Mouse (Mus musculus): ENCODE measurements at regions not wholly inside any gene's neighbourhood (a gene's known extent, or its start where the extent isn't known, plus 50 kb on each side); places are given as distances from the start of the nearest gene placed in this dataset.

DNA sequence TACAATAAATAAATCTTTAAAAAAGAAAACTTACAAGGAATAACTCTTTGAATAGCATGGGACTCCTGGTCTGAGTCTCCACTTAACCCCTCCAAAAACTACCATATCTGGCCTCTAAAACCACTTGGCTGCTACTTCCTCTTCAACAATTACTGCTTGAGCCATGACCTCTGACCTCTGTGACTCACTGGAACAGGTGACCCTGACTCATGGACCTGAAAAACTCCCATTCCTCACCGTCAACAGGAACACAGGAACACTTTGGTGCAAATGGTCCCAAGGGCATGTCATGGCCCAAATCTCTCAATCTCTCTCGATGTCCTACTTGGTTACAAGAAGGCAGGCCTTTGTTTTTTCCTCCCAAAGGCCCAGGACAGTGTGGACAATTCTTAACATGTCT is 145.1 kb downstream of the Basp1 start:
- H3K4me1 ChIP-seq (ENCODE audit: control insufficient read depth, insufficient read depth, low read length): 0 out of 2 replicates have a peak, but pooled peaks cover 1% of the 10 kb centered on the region

DNA sequence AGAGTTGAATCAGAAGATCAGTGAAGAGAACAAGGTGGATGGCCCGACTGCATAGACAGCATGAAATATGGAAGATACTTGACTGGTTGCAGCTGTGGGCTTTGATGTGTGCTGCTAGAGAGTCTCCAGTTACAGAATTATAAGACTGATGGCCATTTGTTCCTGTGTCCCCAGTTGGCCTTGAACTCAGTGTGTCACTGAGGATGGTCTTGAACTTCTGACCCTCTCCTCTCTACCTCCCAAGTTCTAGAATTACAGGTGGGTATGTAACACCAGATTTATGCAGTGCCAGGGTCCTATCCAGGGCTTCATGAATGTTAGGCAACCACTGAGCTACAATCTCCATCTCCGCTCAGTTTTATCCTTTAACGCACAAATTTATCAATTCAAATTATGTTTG is 146.1 kb downstream of the Basp1 start:
- Histone ChIP-seq H3K4me3 (ENCODE audit: insufficient read depth, low read length) (no peak overlapping the region), H3K4me1 (ENCODE audit: control insufficient read depth, insufficient read depth, low read length) (0 out of 2 replicates have a peak, but pooled peaks cover 1% of the 10 kb centered on the region), H3K27ac (ENCODE audit: insufficient read depth, low read length) (no peak overlapping the region)
- TF ChIP-seq CTCF (IDR thresholded peaks at IDR 0.05; ENCODE audit: extremely low read depth, insufficient read depth, low read length): no peak
- TF ChIP-seq POLR2A (IDR thresholded peaks at IDR 0.05; ENCODE audit: extremely low read depth, insufficient read depth, low read length): no peak

More for the DNA sequence above, 145.1 kb downstream of the Basp1 start:
- Histone ChIP-seq H3K27ac (ENCODE audit: insufficient read depth, low read length) (no peak overlapping the region), H3K4me3 (ENCODE audit: insufficient read depth, low read length) (no peak overlapping the region)
- TF ChIP-seq CTCF (IDR thresholded peaks at IDR 0.05; ENCODE audit: extremely low read depth, insufficient read depth, low read length) (no peak), POLR2A (IDR thresholded peaks at IDR 0.05; ENCODE audit: extremely low read depth, insufficient read depth, low read length) (no peak)

DNA sequence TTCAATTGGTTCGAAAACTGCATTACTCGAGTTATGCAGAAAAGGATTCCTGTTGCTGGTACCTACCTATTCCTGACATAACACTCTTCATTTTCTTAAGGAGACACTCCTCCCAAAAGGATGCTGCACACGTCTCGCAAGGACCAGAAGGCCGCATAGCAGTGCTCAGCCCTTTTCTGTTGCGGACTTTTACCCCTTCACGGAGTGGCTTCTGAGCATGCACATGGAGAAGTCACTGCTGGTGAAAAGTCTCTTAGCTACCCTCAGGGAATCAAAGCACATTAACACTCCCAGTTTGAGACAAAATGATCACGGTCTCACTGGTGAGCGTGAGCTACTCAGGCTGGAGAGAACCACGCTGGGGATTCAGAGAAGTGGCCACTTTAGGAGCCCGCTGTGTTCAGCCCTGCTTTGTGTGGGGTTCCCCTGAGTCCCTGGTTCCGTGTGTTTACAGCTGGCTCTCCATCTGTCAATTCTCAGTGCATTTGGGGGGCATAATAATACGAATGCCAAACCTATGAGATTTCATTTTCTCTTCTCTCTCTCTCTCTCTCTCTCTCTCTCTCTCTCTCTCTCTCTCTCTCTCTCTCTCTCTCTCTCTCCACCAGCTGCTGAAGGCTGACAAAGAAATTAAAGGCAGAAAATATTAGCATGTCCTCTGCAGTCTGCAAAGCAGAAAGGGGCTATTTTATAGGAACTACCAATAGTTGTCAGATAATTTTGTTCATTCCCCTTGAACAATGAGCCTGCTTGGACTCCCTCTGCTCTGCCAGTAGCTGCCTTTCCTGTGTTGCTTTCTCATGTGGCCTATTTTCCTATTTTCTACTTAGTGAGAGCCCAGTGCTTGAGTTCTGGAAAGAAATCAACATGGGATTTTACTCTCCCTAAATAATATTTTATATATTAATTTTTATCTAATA is 160.7 kb downstream of the Basp1 start:
- H3K4me3 ChIP-seq (ENCODE audit: insufficient read depth, low read length): no peak overlapping the region
- TF ChIP-seq POLR2A (IDR thresholded peaks at IDR 0.05; ENCODE audit: extremely low read depth, insufficient read depth, low read length): no peak
- TF ChIP-seq CTCF (IDR thresholded peaks at IDR 0.05; ENCODE audit: extremely low read depth, insufficient read depth, low read length): no peak
- no peaks in the 10 kb centered on the region for H3K4me1 ChIP-seq (ENCODE audit: control insufficient read depth, insufficient read depth, low read length)
- H3K27ac ChIP-seq (ENCODE audit: insufficient read depth, low read length): no peak overlapping the region

DNA sequence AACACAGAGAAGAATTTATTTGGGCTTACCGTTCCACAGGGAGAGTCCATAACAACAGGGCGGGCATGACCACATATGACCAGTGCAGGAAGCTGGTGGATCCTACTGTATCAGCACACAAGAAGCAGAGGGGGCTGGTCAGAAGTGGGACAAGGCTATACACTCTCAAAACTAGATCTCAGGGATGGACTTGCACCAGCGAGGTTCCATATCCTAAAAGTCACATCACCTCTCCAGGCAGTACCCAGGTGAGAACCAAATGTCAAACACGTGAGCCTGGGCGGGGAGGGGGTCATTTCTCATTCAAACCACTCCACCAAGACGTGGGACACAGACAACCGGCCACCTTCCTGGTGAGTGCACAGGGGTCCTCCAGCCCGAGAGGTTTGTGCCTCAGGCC is 167.9 kb downstream of the Basp1 start:
- Histone ChIP-seq H3K27ac (ENCODE audit: insufficient read depth, low read length) (no peak overlapping the region), H3K4me1 (ENCODE audit: control insufficient read depth, insufficient read depth, low read length) (no peaks in the 10 kb centered on the region), H3K4me3 (ENCODE audit: insufficient read depth, low read length) (no peak overlapping the region)
- TF ChIP-seq POLR2A (IDR thresholded peaks at IDR 0.05; ENCODE audit: extremely low read depth, insufficient read depth, low read length) (no peak), CTCF (IDR thresholded peaks at IDR 0.05; ENCODE audit: extremely low read depth, insufficient read depth, low read length) (no peak)

DNA sequence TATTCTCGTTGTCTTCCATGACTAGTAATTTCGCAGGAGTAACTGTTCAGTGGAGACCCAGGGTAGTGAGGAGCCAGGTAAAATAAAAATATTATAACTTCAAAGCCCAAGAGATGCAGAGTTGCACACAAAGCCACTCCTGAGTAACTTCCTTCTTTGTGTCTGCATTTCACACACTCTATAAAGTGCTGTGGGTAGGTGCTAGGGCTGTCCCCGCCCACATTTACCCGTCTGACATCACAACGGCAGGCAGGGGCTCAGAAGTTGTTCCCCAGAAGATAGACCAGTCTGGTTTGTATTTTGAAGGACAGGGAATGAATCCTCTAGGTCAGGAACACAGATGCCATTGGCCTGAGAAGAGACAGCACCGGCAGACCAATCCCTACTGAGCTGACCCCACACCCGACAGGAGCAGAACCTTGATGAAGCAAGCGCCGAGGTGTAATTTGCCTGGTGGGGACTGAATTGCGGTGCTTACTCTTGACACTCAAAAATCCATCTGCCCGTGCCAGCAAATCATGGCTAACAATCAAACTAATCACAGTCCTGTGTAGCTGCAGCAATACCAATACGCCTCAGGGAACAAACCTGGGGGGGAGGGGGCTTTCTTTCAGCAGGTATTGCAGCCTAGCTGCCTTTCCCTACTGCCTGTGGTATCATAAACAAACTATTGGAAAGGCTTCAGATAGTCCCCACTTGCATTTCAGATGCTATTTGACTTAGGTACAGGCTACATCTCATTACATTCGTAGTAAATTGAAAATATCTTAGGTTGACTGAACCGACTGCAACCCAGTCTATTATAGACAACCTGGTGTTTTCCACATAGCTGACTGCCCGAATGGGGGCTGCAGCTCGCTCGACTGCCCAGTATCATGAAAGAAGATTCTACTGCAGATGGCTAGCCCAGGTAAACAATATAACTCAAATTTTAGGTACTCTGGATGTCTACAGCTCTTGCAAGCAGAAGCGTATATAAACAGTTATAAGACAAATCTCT is 175.6 kb downstream of the Basp1 start:
- Histone ChIP-seq H3K27ac (ENCODE audit: insufficient read depth, low read length) (no peak overlapping the region), H3K4me3 (ENCODE audit: insufficient read depth, low read length) (no peak overlapping the region), H3K4me1 (ENCODE audit: control insufficient read depth, insufficient read depth, low read length) (no peaks in the 10 kb centered on the region)
- TF ChIP-seq CTCF (IDR thresholded peaks at IDR 0.05; ENCODE audit: extremely low read depth, insufficient read depth, low read length) (no peak), POLR2A (IDR thresholded peaks at IDR 0.05; ENCODE audit: extremely low read depth, insufficient read depth, low read length) (no peak)

DNA sequence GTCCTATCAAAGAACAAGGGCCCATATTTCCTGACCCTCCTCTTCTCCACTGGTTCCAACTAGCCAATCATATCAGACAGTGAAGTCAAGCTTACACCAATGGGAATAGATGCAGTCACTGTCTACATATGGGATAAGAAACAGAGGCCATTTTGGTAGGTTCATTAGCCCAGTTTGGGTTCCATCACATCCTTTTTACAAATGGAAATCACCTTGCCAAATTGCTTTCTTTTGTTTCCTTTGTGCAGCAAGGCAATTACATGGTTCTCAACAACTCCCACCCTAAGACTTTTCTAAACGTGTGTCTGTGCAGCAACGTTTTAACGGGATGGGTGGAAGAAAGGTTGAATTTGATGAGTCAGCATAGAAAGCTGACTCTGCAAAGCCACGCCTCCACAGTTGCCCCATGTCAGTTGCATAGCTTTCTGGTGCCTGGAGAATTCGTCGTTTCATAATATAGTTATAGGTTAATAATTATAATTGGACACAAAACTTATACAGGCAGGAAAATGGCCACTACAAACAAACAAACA is 177.3 kb downstream of the Basp1 start:
- no peak overlapping the region for H3K27ac ChIP-seq (ENCODE audit: insufficient read depth, low read length)
- TF ChIP-seq POLR2A (IDR thresholded peaks at IDR 0.05; ENCODE audit: extremely low read depth, insufficient read depth, low read length) (no peak), CTCF (IDR thresholded peaks at IDR 0.05; ENCODE audit: extremely low read depth, insufficient read depth, low read length) (no peak)
- H3K4me3 ChIP-seq (ENCODE audit: insufficient read depth, low read length): no peak overlapping the region
- no peaks in the 10 kb centered on the region for H3K4me1 ChIP-seq (ENCODE audit: control insufficient read depth, insufficient read depth, low read length)

DNA sequence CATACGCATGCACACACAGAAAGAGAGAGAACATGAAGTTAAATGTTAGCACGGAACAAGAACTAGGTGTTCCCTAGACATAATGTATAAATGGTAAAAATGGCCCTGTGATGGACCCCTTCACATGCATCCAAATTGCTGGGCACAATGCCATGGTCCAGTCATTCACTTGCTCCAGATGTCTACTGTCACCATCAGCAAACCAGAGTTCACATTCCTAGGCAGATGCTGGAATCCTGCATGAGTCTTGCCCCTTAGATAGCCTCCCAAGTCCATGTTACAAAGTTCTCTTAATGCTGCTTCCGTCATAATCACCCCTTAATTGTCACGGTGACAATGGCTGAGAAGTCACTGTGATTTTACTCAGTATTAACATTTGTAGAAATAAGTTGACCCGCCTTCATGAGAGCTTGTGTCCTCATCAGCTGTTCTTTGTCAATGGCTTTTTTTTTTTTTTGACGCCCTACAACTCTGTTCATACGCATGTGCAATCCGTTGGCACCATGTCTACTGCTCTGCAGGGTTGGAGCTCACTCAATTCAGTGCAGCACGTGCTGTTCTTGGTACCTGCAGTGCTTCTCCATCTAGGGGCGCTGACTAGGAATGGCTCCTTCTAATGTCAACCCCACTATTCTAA is 179.4 kb downstream of the Basp1 start:
- Histone ChIP-seq H3K27ac (ENCODE audit: insufficient read depth, low read length) (no peak overlapping the region), H3K4me3 (ENCODE audit: insufficient read depth, low read length) (no peak overlapping the region), H3K4me1 (ENCODE audit: control insufficient read depth, insufficient read depth, low read length) (no peaks in the 10 kb centered on the region)
- TF ChIP-seq POLR2A (IDR thresholded peaks at IDR 0.05; ENCODE audit: extremely low read depth, insufficient read depth, low read length): no peak
- TF ChIP-seq CTCF (IDR thresholded peaks at IDR 0.05; ENCODE audit: extremely low read depth, insufficient read depth, low read length): no peak

DNA sequence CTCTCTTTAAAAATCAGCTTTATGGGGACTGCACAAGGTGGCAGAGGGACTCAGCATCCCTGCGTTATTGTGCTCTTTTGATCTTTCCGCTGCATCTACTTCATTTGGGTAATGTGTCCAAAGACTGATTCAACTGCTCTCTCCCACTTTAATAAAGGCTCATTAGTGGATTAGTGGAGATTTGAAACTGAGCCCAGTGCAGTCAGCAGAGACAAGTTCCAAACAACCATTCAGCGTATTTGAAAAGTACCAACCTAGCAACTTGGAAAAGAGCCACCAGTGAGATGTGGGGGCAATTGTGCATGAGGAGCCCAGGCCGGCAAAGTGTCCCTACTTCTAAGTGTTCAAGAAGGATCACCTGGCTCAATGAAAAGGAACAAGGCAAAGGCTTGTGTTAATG is 183.4 kb downstream of the Basp1 start:
- TF ChIP-seq POLR2A (IDR thresholded peaks at IDR 0.05; ENCODE audit: extremely low read depth, insufficient read depth, low read length) (no peak), CTCF (IDR thresholded peaks at IDR 0.05; ENCODE audit: extremely low read depth, insufficient read depth, low read length) (no peak)
- no peak overlapping the region for H3K27ac ChIP-seq (ENCODE audit: insufficient read depth, low read length)
- H3K4me3 ChIP-seq (ENCODE audit: insufficient read depth, low read length): no peak overlapping the region
- H3K4me1 ChIP-seq (ENCODE audit: control insufficient read depth, insufficient read depth, low read length): peaks cover under 1% of the 10 kb centered on the region; the same call in 1 of the 2 replicates

DNA sequence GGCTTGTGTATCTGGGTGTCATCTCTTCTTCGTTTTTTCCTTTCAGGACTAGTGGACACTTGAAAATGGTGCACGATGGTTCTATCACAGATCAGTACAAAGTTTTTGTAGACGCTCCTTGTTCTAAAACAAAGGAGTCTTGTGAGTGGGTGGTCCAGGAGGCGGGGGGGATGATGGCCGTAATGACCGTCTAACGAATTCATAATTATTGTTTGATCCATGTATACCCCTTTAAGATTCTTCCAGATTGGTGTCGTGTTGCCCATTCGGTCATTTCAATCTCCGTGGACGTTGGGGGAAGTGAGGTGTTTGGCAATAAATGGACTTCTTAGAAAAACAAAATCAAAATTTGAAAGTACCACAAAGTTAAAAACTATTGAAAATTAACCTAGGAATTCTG is 183.8 kb downstream of the Basp1 start:
- TF ChIP-seq CTCF (IDR thresholded peaks at IDR 0.05; ENCODE audit: extremely low read depth, insufficient read depth, low read length) (no peak), POLR2A (IDR thresholded peaks at IDR 0.05; ENCODE audit: extremely low read depth, insufficient read depth, low read length) (no peak)
- no peak overlapping the region for H3K4me3 ChIP-seq (ENCODE audit: insufficient read depth, low read length)
- H3K4me1 ChIP-seq (ENCODE audit: control insufficient read depth, insufficient read depth, low read length): peaks cover 1% of the 10 kb centered on the region; the same call in 1 of the 2 replicates

More for the DNA sequence above, 183.8 kb downstream of the Basp1 start:
- no peak overlapping the region for H3K27ac ChIP-seq (ENCODE audit: insufficient read depth, low read length)
